Mouse (Mus musculus) Muller cell, postnatal 12 days (primary cell): Measurements from ENCODE around the gene Gabbr2.

Experiments used
- DNase-seq: peaks from one replicate; pipeline ENCODE4 v3.0.0-alpha.2; 2015; ENCODE audit errors: inconsistent ontology term

Gabbr2 gene

DNA sequence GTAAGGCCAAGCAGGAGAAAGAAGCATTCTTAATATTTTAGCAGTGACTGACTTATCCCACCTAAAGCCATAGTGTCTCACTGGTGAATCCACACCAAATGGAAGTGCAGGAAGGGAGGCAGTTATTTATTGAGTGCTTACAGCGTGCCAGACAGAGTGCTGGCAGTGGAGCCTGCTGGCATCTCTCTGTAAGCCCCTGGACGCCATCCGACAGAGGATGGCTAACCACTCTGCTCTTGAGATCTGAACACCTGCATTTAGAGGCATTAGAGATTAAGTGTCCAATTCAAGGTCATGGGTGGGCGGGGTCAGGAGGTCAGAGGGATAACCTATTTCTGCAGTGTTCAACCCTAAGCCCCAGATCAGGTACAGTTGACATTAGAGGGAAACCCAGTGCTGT is 2.8 kb downstream of the Gabbr2 start:
- DNase-seq: no peak

DNA sequence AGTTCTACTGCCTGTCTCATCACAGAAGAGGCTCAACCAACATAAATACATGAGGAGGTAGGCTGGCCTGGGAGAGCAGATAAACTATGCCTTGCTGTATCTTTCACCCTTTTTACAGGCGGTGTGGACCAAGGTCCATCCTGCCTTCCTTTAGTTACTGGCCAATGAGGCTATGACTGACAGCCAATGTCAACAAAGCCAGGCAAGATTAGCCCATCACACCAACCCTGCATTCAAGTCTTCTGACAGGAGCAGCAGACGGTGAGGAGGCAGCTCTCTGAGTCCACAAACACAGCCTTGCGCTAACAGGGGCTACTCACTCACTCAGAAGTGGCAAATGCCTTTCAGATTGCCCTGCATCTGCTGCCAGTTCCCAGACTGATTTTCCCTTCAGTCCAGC is 3.4 kb downstream of the Gabbr2 start:
- DNase-seq: no peak

GRCm38 (mm10) chr4:46987809-46988208 is 3.9 kb downstream of the Gabbr2 start:
- no peak for DNase-seq

DNA sequence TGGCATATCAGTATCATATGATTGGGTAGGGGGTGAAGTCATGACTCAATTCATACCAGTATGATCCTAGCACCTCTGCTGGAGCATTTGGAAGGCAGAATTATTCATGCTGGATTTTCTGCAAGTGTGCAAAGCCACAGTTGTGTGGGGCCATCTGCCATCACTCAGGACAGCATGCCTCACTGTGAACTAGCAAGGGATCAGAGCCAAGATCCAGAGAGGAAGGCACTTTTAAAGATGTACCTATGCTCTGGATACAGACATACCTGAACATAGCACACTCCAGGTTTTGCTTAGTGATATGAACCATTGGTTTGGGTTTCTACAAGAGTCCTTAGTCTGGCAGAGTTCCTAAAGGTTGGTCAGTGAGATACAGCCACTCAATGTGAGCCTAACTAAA is 5.6 kb downstream of the Gabbr2 start:
- no peak for DNase-seq

GRCm38 (mm10) chr4:46982912-46983311 is 8.8 kb downstream of the Gabbr2 start:
- no peak for DNase-seq

GRCm38 (mm10) chr4:46982094-46982493 is 9.6 kb downstream of the Gabbr2 start:
- DNase-seq: peak; percentile 5

GRCm38 (mm10) chr4:46978371-46978770 is 13.3 kb downstream of the Gabbr2 start:
- DNase-seq: no peak

GRCm38 (mm10) chr4:46977161-46977560 is 14.5 kb downstream of the Gabbr2 start:
- DNase-seq: no peak

DNA sequence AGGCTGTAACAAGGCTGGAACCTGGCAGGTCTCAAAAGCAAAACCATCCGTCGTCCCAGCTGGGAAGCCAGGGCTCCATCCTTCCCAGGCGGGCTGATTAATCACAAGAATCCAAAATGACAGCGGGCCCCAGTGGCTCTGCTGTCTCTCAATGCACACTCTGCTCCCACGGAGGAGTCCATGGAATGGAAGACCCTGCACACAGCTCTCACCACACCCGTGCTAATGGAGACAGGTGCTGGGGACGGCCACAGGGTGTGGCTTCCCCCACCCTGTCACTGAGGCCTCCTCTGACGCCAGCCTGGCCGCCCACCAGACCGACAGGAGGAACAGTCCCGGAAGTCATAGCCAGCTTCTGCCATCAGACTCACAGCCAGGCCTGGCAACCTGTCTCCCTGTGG is 15.0 kb downstream of the Gabbr2 start:
- DNase-seq: no peak

- DNase-seq: no peak
Measured at GRCm38 (mm10) chr4:46973322-46973721, 18.4 kb downstream of the Gabbr2 start.

DNA sequence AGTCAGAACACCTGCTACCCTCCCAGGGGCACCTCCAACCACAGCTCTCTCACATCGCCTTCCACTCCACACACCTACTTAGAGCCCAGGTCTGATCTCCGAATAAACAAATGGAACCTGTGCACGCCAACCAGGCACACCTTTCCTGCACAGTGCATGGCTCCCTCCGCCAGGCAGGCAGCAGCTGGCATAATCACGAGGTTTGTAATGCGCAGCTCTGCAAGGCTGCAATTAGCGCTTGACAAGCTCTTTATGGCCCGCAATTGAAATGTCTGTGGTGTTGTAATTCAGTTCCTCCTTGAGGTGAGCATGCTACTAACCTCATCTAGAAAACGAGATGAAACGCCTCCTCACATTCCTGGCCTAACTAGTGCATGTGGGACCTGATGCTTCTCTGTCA is 23.7 kb downstream of the Gabbr2 start:
- no peak for DNase-seq

GRCm38 (mm10) chr4:46966551-46966950 is 25.1 kb downstream of the Gabbr2 start:
- no peak for DNase-seq

DNA sequence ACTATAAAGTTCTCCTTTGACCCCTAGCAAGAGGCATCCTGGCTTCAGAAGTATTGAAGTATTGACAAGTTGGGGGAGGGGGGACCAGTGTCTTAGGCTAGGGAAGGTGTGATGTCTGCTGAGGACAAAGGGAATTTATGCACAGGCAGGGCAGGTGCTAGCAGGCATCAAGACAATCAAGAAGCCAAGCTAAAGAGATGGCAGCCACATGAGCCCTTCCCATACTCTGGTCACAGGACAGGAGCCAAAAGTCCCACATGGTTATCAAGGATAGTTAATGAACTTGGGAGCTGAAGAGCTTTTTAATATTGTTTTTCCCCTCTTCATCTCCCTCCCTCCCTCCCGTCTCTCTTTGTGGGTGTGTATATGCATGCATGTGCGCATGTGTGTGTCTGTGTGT is 30.3 kb downstream of the Gabbr2 start:
- DNase-seq: no peak

GRCm38 (mm10) chr4:46960208-46960607 is 31.5 kb downstream of the Gabbr2 start:
- DNase-seq: no peak

DNA sequence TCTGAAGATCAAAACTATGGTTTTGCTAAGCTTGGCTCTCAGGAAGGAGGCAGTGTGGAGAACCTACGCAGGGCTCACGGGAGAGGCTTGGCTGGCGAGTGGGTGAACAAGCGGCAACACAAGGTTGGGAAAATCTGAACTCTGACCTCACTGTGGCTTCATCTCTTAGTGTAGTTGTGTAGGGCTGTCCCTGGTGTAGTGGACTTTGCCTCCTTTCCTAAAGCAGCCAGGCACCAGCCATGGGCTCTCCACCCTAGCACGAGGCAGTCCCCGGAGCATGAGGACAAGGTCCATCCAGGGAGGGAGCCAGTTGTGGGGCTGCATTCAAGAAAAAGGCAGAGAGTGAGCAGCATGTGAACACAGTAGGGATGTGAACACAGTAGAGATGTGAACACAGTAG is 31.9 kb downstream of the Gabbr2 start:
- DNase-seq: no peak

GRCm38 (mm10) chr4:46957955-46958354 is 33.7 kb downstream of the Gabbr2 start:
- DNase-seq: no peak

DNA sequence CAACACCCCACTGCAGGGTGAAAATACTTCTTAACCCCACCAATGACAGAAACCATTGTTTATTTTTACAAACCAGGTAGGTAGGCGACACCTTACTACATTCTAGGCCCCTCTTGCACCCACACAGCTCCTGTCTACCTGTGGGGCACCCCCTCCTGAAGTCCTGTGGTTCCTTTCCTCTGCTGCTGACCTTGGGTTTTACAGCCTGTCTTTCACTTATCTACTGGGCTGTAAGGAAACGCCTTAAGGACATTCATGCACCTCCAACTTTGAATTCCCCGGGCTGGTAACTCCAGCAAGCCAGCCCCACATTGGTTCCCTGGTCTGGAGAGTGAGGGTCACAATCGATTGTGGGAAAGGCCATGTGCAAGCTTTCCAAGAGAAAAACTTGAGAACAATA is 34.7 kb downstream of the Gabbr2 start:
- no peak for DNase-seq

DNA sequence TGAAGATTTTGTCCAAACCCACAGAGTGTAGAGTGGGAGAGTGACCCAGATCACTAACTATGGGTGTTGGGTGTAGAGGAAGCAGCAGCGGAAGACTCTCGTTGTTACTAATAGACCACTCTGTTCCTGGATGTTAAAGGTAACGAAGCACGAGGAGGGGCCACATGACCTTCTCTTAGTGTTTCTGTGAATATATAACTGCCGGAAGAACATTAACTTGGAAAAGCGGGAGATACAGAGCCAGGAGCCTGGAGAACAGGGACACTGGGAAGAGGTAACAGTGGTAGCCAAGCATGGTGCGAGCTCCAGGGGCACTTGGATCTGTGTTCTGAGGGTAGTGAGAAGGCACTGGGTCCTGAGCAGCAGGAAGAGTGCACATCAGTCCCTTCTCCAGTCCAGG is 38.7 kb downstream of the Gabbr2 start:
- DNase-seq: no peak

GRCm38 (mm10) chr4:46952562-46952961 is 39.1 kb downstream of the Gabbr2 start:
- no peak for DNase-seq

DNA sequence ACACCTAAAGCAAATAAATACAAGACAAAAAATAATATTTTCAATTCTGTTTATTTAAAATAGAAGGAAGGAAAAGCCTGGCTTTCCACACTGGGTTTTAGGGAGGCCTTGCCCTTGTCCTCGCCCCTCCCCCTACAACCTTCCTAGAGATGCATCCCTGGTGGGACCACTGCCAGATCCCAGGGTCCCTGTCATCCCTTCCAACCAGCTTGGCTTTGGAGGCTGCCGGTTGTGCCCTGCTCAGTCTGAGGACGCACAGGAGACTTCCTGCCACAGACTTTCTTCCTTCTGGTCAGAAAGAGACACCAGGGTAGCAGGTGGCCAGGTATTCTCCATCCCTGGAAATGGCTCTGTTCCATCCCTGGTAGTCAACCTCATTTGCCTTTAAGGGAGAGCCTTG is 57.4 kb downstream of the Gabbr2 start:
- no peak for DNase-seq

DNA sequence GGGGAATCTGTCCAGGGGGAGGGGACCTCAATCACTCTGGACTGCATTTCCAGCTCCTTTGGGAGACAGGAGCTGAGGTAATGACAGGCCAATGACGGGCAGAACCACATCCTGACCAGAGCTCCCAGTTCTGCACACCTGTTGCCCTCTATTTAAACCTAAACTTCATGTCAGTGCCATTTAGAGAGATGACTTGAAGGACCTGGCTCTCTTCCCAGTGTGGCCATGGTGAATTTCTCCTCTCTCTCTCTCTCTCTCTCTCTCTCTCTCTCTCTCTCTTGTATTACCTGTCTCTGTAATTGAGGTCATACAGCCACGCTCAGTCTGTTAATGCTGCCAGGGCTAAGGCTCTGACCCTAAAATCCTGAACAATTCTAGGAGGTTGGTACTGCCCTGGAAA is 58.1 kb downstream of the Gabbr2 start:
- DNase-seq: no peak

- peak; percentile 49 for DNase-seq
Measured at GRCm38 (mm10) chr4:46931706-46932397, 59.8 kb downstream of the Gabbr2 start.

DNA sequence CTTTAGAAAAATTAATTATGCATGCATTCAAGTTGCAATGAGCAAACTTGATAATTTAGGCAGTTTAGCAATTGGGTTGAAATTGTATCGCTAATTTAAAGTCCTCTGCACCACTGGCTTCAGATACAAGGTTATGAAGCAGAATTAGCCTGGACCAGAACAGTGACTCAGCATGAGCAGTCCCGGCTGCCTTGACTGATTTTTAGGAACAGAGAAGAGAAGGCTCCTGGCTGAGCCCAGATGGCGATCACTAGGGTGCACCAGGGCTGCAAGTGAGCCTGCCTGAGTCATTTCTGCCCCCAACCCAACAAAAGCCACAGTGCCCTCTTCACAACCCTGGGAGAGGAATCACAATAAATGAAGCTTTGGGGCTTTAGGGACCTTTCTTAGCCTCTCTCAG is 63.6 kb downstream of the Gabbr2 start:
- DNase-seq: peak; percentile 36

GRCm38 (mm10) chr4:46919144-46919543 is 72.5 kb downstream of the Gabbr2 start:
- DNase-seq: no peak
